Mouse (Mus musculus) small intestine, adult 2 months (tissue): ENCODE measurements around the gene Slc25a5. TPM values are rescaled to one million over a fixed set of nuclear protein-coding genes. Genes with fewer than 3 reads are reported as not detected.

ENCODE experiments used
- H3K27ac ChIP-seq: fragments of 200-500 bp; 2 replicates; pipeline ENCODE4 v1.5.1; 2012; ENCODE audit warnings: low read depth, low read length, control low read depth, inconsistent platforms; ENCODE audit not compliant: insufficient read depth
- H3K27me3 ChIP-seq: fragments of 200-500 bp; 2 replicates; pipeline ENCODE4 v1.6.1; 2012; ENCODE audit warnings: mild to moderate bottlenecking, moderate library complexity, low read length, inconsistent platforms; ENCODE audit not compliant: control insufficient read depth, insufficient read depth
- H3K36me3 ChIP-seq: fragments of 200-500 bp; 2 replicates; pipeline ENCODE4 v1.6.1; 2012; ENCODE audit warnings: mild to moderate bottlenecking, low read length, control low read depth, inconsistent platforms; ENCODE audit not compliant: control insufficient read depth, insufficient read depth
- H3K4me1 ChIP-seq: fragments of 200-500 bp; 2 replicates; pipeline ENCODE4 v1.6.1; 2012; ENCODE audit warnings: low read length, inconsistent platforms, mixed read lengths; ENCODE audit not compliant: control insufficient read depth, insufficient read depth, insufficient read length
- H3K4me3 ChIP-seq: fragments of 200-500 bp; 2 replicates; pipeline ENCODE4 v1.5.1; 2012; ENCODE audit warnings: low read depth, mild to moderate bottlenecking, control low read depth, inconsistent platforms, low read length, moderate library complexity
- CTCF ChIP-seq: fragments of 200-500 bp; IDR thresholded peaks from 2 replicates; pipeline ENCODE4 v1.5.1; 2012; ENCODE audit warnings: low read depth, mild to moderate bottlenecking, control low read depth, inconsistent platforms, low read length, moderate library complexity, mixed read lengths; ENCODE audit not compliant: insufficient replicate concordance, insufficient read length; ENCODE audit errors: extremely low read depth
- POLR2A ChIP-seq: fragments of 200-500 bp; IDR thresholded peaks from 2 replicates; pipeline ENCODE4 v1.6.1; 2012; ENCODE audit warnings: low read depth, mild to moderate bottlenecking, control low read depth, inconsistent platforms, low read length, moderate library complexity
- WGBS: fragments of 180-500 bp; shearing (Covaris S2); methylation state at CpG from one replicate; pipeline ENCODE4 v1.1.7; 2018; 5-methylcytosine and 5-hydroxymethylcytosine counted together
- polyA plus RNA-seq: library from polyadenylated mRNA; depleted of rRNA; stranded (reverse); fragments of >200 nt; gene quantifications from 2 replicates; pipeline ENCODE4 v1.2.3, GENCODE M21; 2012; rRNA removed

Gene Slc25a5
- polyA plus RNA-seq, 1 experiment = 2,171 TPM

GRCm38 (mm10) chrX:36837069-36837676 is 41.7 kb downstream of the Slc25a5 start:
- 49% methylated on average over 6 of the region's 6 CpGs for WGBS
- H3K4me3 ChIP-seq = no peak overlapping the region
- peaks cover 5% of the 10 kb centered on the region; the same call in 1 of the 2 replicates for H3K4me1 ChIP-seq
- H3K36me3 ChIP-seq = no peaks in the 10 kb centered on the region
- H3K27ac ChIP-seq = no peak overlapping the region
- TF ChIP-seq CTCF = no peak
- TF ChIP-seq POLR2A = no peak
- H3K27me3 ChIP-seq = no peaks in the 10 kb centered on the region

- Histone ChIP-seq H3K4me1 (no peaks in the 10 kb centered on the region), H3K4me3 (no peak overlapping the region), H3K27ac (no peak overlapping the region), H3K36me3 (no peaks in the 10 kb centered on the region), H3K27me3 (no peaks in the 10 kb centered on the region)
- TF ChIP-seq CTCF (no peak), POLR2A (no peak)
- WGBS = 34% methylated on average over 7 of the region's 7 CpGs
These were observed 43.9 kb downstream of the Slc25a5 start for GRCm38 (mm10) chrX:36839391-36839790.

- no peak overlapping the region for H3K4me3 ChIP-seq
- TF ChIP-seq CTCF = no peak
- no peak for TF ChIP-seq POLR2A
- H3K4me1 ChIP-seq = no peaks in the 10 kb centered on the region
- H3K27me3 ChIP-seq = no peaks in the 10 kb centered on the region
- no peaks in the 10 kb centered on the region for H3K36me3 ChIP-seq
- WGBS = 76% methylated on average over 6 of the region's 6 CpGs
- H3K27ac ChIP-seq = no peak overlapping the region
These were observed 46.2 kb downstream of the Slc25a5 start for GRCm38 (mm10) chrX:36841698-36842097.

- Histone ChIP-seq H3K4me3 (no peak overlapping the region), H3K27ac (no peak overlapping the region), H3K27me3 (no peaks in the 10 kb centered on the region), H3K4me1 (no peaks in the 10 kb centered on the region), H3K36me3 (no peaks in the 10 kb centered on the region)
- TF ChIP-seq POLR2A (no peak), CTCF (no peak)
- 41% methylated on average over 4 of the region's 4 CpGs for WGBS
These were observed 48.0 kb downstream of the Slc25a5 start for GRCm38 (mm10) chrX:36843346-36843990.

- no peak overlapping the region for H3K4me3 ChIP-seq
- H3K27me3 ChIP-seq = no peaks in the 10 kb centered on the region
- no peaks in the 10 kb centered on the region for H3K4me1 ChIP-seq
- H3K36me3 ChIP-seq = 0 out of 2 replicates have a peak, but pooled peaks cover 1% of the 10 kb centered on the region
- H3K27ac ChIP-seq = no peak overlapping the region
- 72% methylated on average over 1 of the region's 1 CpGs for WGBS
- TF ChIP-seq CTCF = no peak
- no peak for TF ChIP-seq POLR2A
These were observed 51.7 kb downstream of the Slc25a5 start for GRCm38 (mm10) chrX:36847152-36847551.

Other genes starting within 250 kb of the Slc25a5 start
- 133 and 192 TPM in 2 replicates for gene Pgrmc1, start 197.4 kb upstream of the Slc25a5 start, polyA plus RNA-seq
- gene Akap17b, start 150.3 kb upstream of the Slc25a5 start, polyA plus RNA-seq = 0.15 and 0.20 TPM in 2 replicates
- 0.75 and 1.1 TPM in 2 replicates for gene Slc25a43, start 52.0 kb upstream of the Slc25a5 start, polyA plus RNA-seq
- gene Ube2a, start 78.2 kb downstream of the Slc25a5 start, polyA plus RNA-seq = 20.6 and 34.2 TPM in 2 replicates
- 2.8 and 5.2 TPM in 2 replicates for gene C330007P06Rik, start 78.5 kb downstream of the Slc25a5 start, polyA plus RNA-seq
- gene Nkrf, start 107.2 kb downstream of the Slc25a5 start, polyA plus RNA-seq = 0.08 TPM in 2 replicates
- 3.8 and 4.0 TPM in 2 replicates for gene Sept6, start 196.1 kb downstream of the Slc25a5 start, polyA plus RNA-seq